Mouse (Mus musculus) layer of hippocampus, adult 18-20 months (tissue): ENCODE results near the gene Lsg1. TPM values are rescaled to one million over a fixed set of nuclear protein-coding genes. Genes with fewer than 3 reads are reported as not detected.

Experiments
- DNase-seq, 2 experiments: peaks; one replicate each; pipeline ENCODE4 v3.0.0; 2022; ENCODE audit warnings: low spot score in 2 of 2
- total RNA-seq, 2 experiments: library from RNA; stranded (reverse); gene quantifications; 2 replicates each; pipeline ENCODE4 v1.2.3; 2021

Gene Lsg1
- total RNA-seq, 2 experiments from 2014 or later = 18.6 to 23.3 TPM

DNA sequence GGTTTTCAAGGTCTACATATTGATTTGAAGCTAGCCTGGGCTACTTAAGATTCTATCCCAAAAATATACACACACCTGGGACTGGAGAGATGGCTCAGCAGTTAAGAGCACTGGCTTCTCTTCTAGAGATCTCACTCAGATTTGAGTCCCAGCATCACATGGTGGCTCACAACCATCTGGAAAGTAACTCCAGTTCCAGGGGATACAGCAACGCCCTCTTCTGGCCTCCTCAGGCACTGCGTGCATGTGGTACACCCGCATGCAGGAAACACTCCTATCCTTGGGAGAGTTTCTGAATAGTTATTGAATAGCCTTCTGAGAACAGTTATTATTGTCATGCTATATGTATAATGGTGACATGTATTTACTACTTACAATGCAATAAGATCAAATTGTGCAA, 66.2 kb downstream of the Lsg1 start:
- no peak for DNase-seq

GRCm38 (mm10) chr16:30520361-30520823, 67.0 kb downstream of the Lsg1 start:
- DNase-seq = peak; percentile 35 to 88

DNA sequence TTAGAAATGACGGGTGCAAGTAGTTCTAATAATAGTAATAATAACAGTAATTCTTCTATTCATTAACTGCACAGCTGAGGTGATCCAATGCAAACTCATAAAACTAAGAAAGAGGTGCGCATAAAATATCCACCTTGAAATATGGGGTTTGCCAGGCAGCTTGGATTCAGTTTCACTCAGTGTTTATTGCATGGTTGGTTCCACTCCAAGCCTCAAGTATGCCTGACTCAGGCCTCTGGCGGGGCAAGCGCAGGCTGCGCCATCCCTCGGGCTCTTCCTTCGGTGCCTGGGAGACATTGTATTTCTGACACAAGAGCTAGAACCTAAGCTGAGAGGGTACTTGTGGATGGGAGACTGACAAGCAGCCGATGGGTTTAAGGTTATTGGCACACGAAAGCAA, 68.8 kb downstream of the Lsg1 start:
- DNase-seq = no peak

- no peak for DNase-seq
Measured at GRCm38 (mm10) chr16:30517666-30518283, 69.6 kb downstream of the Lsg1 start.

GRCm38 (mm10) chr16:30516993-30517392, 70.4 kb downstream of the Lsg1 start:
- DNase-seq = no peak

- no peak for DNase-seq
Measured at GRCm38 (mm10) chr16:30515418-30515817, 72.0 kb downstream of the Lsg1 start.

GRCm38 (mm10) chr16:30513050-30514024, 74.1 kb downstream of the Lsg1 start:
- peak in 1 of 2 experiments; percentile 35 for DNase-seq

- DNase-seq = no peak
Measured at GRCm38 (mm10) chr16:30512375-30513049, 74.9 kb downstream of the Lsg1 start.

DNA sequence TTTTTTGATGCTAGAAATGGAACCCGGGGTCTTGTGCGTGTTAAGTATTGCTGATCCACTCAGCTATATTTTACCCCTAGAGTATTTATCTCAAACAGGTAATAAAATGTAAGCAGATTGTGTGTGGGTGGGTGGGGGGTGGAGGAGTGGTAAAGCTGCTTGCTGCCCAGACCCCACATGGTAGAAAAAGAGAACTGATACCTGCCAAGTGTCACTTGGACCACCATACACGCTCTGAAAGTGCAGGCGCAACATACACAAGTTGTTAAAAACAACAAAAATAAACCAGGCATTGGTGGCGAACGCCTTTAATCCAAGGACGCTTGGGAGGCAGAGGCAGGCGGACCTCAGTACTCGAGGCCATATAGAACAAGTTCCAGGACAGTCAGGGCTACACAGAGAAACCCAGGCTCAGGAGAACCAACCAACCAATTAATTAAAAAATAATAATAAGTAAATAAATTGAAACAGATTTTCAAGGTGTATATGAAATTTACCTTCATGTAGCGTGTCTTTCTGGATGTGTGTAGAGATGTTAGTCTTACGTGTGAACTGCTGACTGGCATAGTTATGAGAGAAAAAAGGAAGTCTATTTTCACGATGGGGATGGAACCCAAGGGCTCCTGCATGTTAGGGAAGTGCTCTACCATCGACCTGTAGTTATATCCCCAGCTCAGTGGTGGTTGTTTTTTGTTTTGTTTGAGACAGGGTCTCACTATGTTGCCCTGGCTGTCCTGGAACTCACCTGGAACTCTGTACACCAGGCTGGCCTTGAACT, 75.6 kb downstream of the Lsg1 start:
- no peak for DNase-seq

DNA sequence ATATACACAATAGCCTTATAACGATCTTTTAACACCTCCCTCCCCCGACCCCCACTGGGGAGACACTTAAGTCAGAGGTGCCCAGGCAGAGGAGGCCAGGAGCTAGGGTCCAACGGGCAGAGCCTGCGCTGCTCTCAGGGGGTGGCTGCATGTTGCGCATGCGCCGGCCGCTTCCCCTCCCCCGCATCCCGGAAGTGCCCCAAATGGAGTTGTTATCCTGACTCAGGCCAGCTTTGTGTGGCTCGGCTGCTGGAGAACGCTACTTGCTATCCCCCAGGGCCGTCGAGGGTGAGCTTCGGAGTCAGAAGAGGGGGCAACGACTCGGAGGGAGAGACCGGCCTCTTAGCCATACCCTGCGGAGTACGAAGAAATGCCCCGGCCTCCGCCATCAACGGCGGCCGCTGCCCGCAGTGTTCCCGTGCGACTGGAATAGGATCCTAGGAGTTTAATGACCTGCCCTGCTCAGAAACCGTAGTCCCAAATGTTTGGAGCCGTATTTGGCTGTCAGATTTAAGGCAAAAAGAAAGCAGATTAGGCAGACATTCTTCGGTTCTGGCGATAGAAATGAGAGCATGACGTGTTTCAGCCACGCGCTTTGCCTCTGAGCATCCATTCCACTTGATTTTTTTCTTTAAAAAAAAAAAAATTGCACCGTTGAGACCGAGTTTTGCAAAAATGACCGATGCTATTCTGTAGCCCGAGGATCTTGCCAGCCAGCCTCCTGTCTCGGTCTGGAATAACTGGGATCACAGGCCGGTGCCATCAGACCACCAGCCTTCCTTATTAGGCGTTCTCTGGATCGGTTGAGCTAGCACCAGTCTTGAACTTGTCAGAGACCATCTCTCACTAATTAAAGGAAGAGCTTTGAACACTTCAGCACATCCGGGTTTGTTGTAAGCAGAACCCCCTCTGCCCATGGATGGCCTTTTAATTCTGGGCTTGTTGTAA, 76.6 kb downstream of the Lsg1 start:
- DNase-seq = peak; percentile 76 to 92

Other genes with a start within 250 kb of the Lsg1 start
- gene Atp13a3, start 181.6 kb downstream of the Lsg1 start, total RNA-seq = 10 to 100 TPM; 71.5 to 72.9 TPM
- gene Tmem44, start 36.8 kb downstream of the Lsg1 start, total RNA-seq = 10 to 100 TPM; 27.9 to 33.1 TPM
- 10 to 100 TPM; 11.0 to 13.2 TPM for gene Fam43a, start 12.1 kb upstream of the Lsg1 start, total RNA-seq